Mouse (Mus musculus) kidney, adult 2 months (tissue): ENCODE measurements around the gene Rtbdn.

Source experiments
- CTCF ChIP-seq: fragments of 200-500 bp; conservative IDR thresholded peaks from 2 replicates; pipeline ENCODE4 v1.5.1; 2011; ENCODE audit warnings: low read depth, mild to moderate bottlenecking, control low read depth, low read length, moderate library complexity, mixed read lengths; ENCODE audit not compliant: insufficient read depth, insufficient read length
- POLR2A ChIP-seq: fragments of 200-500 bp; IDR thresholded peaks from one replicate; pipeline ENCODE4 v1.6.1; 2011; ENCODE audit warnings: low read depth, low read length, control low read depth

DNA sequence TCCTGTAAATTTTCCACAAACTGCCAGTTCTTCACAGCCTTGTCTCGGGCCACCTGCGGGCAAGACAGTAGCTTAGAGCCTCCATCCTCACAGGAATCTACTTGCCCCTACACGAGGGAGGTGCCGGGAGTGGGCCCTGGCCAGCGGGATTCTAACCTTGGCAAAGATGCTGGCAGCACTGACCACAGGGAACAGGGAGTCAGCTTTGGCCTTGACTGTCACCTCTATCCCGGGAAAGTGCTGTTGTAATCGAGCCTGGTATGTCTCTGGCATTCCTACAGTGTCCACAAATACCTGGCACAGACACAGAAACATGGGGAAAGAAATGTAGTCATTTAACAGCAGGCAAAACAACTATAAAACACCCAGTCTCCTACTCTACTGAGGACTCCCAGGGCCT is 13.0 kb downstream of the Rtbdn start:
- TF ChIP-seq CTCF (no peak), POLR2A (no peak)
